Mouse (Mus musculus) neural tube, embryonic 12.5 days (tissue): ENCODE measurements around the gene Irf2. TPM values are rescaled to one million over a fixed set of nuclear protein-coding genes. Genes with fewer than 3 reads are reported as not detected.
A peak's percentile ranks its signal among the peaks of the same experiment; 100 is the strongest.

ENCODE experiments used
- ATAC-seq: fragments of 200-750 bp; cut with Nextera tagmentation; 2 replicates; pipeline ENCODE4 v1.8.0; 2017; ENCODE audit warnings: low read depth, mild to moderate bottlenecking, moderate TSS enrichment, moderate library complexity; ENCODE audit not compliant: low FRiP score
- H3K27ac ChIP-seq: fragments of 300-500 bp; sonication (generic); 2 replicates; pipeline ENCODE4 v1.5.1; 2016
- H3K27me3 ChIP-seq: fragments of 300-500 bp; sonication (generic); replicated peaks from 2 replicates; pipeline ENCODE4 v1.6.1; 2016; ENCODE audit warnings: mild to moderate bottlenecking
- H3K36me3 ChIP-seq: fragments of 300-500 bp; sonication (generic); 2 replicates; pipeline ENCODE4 v1.6.1; 2016; ENCODE audit warnings: mild to moderate bottlenecking
- H3K4me1 ChIP-seq: fragments of 300-500 bp; sonication (generic); 2 replicates; pipeline ENCODE4 v1.6.1; 2016
- H3K4me2 ChIP-seq: fragments of 300-500 bp; sonication (generic); replicated peaks from 2 replicates; pipeline ENCODE4 v1.6.1; 2016; ENCODE audit warnings: mild to moderate bottlenecking
- H3K4me3 ChIP-seq: fragments of 300-500 bp; sonication (generic); 2 replicates; pipeline ENCODE4 v1.5.1; 2016
- H3K9ac ChIP-seq: fragments of 300-500 bp; sonication (generic); 2 replicates; pipeline ENCODE4 v1.6.1; 2016; ENCODE audit warnings: mild to moderate bottlenecking
- H3K9me3 ChIP-seq: fragments of 300-500 bp; sonication (generic); 2 replicates; pipeline ENCODE4 v1.6.1; 2016; ENCODE audit warnings: mild to moderate bottlenecking
- WGBS: fragments of 180-500 bp; shearing (Covaris S2); methylation state at CpG from one replicate; pipeline ENCODE4 v1.1.7; 2016; 5-methylcytosine and 5-hydroxymethylcytosine counted together
- polyA plus RNA-seq: library from polyadenylated mRNA; unstranded; fragments of >200 nt; fragmentation: Nextera tagmentation; extraction: Ambion mirVana; gene quantifications from 2 replicates; pipeline ENCODE4 v1.2.1, GENCODE M21; 2016

Gene Irf2
- 11.7 and 14.2 TPM in 2 replicates for polyA plus RNA-seq

DNA sequence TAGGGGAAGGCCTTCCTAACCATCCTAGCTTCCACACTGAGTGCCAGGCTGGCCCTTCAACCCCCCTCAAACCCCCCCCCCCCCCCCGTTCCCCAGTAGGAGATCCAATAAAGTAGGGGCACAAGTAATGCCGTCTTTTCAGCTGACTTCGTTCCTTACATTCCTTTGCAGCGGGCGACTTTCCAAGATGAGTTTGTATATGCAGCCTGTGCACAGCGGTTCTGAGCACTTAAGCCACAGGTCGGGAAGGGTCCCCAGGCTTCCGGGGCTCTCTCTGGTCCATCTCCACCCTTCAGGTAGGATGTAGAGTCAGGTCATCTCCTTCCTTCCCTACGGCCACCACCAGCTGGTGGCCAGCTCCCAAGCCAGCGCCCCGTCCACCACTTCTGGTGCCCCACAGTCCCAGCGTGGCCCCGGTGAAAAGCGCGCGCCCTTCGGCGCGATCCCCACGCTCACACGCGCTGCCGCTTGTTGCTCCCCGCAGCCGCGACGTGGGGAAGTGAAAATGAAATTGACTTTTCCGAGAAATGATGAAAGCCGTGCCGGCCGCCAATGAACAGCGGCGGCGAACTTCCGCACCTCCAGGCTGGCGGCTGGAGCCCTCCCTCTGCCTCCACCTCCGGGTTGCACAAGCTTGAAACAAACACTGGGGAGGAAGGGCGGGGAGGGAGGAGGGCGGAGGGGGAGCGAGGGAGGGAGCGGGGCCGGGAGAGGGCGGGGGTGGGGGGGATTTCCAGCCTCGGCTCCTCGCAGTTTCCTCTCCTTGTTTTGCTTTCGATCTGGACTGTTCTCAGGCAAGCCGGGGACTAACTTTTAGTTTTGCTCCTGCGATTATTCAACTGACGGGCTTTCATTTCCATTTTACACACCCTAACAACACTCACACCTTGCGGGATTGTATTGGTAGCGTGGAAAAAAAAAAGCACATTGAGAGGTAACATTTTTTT, at the start of gene Irf2:
Gene Irf2 (plus strand): TSS at position 730 of the 947 bp plus-strand sequence.
- peak within 1 kb of the TSS; percentile 80 for H3K4me2 ChIP-seq
- peak; percentile 52 for ATAC-seq
- peak within 1 kb of the TSS; percentile 54 for H3K27ac ChIP-seq
- under 1% methylated on average over 48 of the region's 51 CpGs for WGBS
- H3K4me3 ChIP-seq: peak within 1 kb of the TSS; percentile 92
- H3K9ac ChIP-seq: peak within 1 kb of the TSS; percentile 98
- H3K9me3 ChIP-seq: peaks cover 8% of the 10 kb centered on the region; the same call in 1 of the 2 replicates
- no peaks in the 10 kb centered on the region for H3K27me3 ChIP-seq
- H3K4me1 ChIP-seq: peaks cover 18% of the 10 kb centered on the region
- H3K36me3 ChIP-seq: no peaks in the 10 kb centered on the region

DNA sequence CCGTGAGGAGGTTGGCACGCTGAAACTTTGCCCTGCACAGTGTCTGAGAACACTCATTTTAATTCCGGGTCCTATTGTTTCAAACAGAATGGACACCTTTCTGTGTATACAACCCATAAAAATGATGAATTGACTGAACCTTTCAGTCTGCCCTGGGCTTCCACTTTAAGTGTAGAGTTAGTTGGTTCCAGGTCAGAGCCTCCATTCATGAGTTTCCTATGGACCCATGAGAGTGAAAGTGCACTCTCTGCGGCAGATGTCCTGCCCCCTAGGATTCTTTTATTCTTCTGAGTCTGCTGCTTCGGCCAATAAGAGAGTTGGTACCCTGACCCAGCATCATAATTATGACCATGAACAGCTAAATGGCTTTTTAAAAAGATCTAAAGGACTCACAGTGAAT, 49.4 kb upstream of the Irf2 start:
- ATAC-seq: no peak
- WGBS: 17% methylated on average over 5 of the region's 5 CpGs
- Histone ChIP-seq H3K27me3 (no peaks in the 10 kb centered on the region), H3K27ac (no peak overlapping the region), H3K4me2 (no peak overlapping the region; the same call in 1 of the 2 replicates), H3K9ac (no peak overlapping the region), H3K9me3 (no peaks in the 10 kb centered on the region), H3K4me3 (no peak overlapping the region), H3K4me1 (peaks cover 19% of the 10 kb centered on the region), H3K36me3 (no peaks in the 10 kb centered on the region)

DNA sequence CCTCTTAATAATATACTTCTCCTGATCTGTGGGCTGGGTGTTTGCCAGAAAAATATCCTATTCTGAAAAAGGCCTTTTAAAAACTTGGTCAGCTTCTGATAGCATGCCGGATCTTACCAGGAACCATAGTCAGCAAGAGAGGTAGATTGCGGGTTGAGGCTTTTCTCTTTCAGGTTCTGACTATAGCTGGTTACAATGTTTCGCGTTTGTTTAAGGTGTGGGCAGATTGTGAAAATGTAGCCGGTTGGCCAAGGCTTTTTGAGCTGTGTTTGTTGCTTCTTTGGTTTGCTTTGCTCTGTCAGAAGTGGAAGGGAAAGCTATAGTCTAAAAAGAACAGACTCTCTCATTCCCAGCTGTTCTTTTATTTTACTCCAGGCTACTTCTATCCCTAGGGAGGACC, 49.0 kb upstream of the Irf2 start:
- H3K9me3 ChIP-seq: no peaks in the 10 kb centered on the region
- no peak for ATAC-seq
- H3K9ac ChIP-seq: no peak overlapping the region
- H3K36me3 ChIP-seq: no peaks in the 10 kb centered on the region
- H3K4me2 ChIP-seq: no peak overlapping the region; the same call in 1 of the 2 replicates
- no peaks in the 10 kb centered on the region for H3K27me3 ChIP-seq
- no peak overlapping the region for H3K27ac ChIP-seq
- 46% methylated on average over 5 of the region's 5 CpGs for WGBS
- peaks cover 19% of the 10 kb centered on the region for H3K4me1 ChIP-seq
- H3K4me3 ChIP-seq: no peak overlapping the region

DNA sequence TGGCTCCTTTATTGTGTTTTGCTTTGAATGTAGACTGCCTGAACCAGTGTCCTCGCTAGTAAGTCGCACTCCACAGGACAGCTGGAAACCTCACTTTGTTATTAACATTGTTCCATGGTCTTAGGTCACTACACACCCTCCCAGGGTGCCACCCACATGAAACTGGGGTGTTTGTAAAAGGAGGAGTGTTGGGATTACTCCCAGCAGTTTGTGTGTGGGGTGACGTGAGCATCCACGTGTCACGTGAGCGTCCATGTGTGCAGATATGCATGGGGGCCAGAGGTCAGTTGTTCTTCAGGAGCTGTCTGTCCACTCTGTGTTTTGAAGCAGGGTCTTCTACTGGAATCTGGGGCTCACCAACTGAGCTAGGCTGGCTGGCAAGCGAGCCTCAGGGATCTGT, 48.2 kb upstream of the Irf2 start:
- no peak overlapping the region for H3K27ac ChIP-seq
- H3K9ac ChIP-seq: no peak overlapping the region
- no peaks in the 10 kb centered on the region for H3K36me3 ChIP-seq
- no peak overlapping the region for H3K4me2 ChIP-seq
- no peaks in the 10 kb centered on the region for H3K9me3 ChIP-seq
- H3K4me1 ChIP-seq: peaks cover 19% of the 10 kb centered on the region
- H3K4me3 ChIP-seq: no peak overlapping the region
- ATAC-seq: no peak
- 41% methylated on average over 7 of the region's 7 CpGs for WGBS
- no peaks in the 10 kb centered on the region for H3K27me3 ChIP-seq

DNA sequence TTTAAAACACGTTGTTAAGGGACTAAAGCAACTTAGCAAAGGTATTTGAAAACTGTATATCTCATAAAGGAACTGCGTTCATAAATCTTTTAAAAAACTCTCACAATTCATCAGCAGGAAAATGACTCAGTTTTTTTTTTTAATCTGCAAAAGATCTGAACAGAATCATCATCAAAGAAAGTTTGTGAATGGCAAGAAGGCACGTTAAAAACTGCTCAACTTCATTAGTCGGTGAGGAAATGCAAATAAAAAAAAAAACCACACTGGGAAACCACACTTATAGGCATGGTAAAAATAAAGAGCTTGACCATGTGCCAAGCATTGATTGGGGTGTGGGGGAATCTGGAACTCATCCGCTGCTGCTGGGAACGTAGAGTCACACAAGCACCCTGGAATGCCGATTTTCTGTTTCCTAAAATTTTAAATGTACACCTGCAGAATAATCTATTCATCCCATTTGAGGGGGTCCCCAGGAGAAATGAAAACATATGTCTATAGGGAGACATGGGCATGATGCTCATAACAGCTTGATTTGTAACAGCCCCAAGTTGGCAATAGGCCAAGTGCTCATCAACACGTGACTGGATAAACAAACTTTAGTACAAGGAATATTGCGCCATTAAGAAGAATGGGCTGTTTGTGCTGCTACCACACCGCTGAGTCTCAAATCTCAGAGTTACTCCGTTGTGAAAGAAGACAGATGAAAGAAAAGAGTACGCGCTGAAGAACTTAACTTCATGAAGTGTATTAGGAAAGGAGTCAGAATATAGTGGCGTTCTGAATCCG, 43.1 kb upstream of the Irf2 start:
- 72% methylated on average over 15 of the region's 15 CpGs for WGBS
- Histone ChIP-seq H3K36me3 (no peaks in the 10 kb centered on the region), H3K9me3 (no peaks in the 10 kb centered on the region), H3K4me3 (no peak overlapping the region), H3K4me2 (no peak overlapping the region), H3K27me3 (no peaks in the 10 kb centered on the region), H3K4me1 (peaks cover 8% of the 10 kb centered on the region), H3K9ac (no peak overlapping the region), H3K27ac (no peak overlapping the region)
- ATAC-seq: no peak

DNA sequence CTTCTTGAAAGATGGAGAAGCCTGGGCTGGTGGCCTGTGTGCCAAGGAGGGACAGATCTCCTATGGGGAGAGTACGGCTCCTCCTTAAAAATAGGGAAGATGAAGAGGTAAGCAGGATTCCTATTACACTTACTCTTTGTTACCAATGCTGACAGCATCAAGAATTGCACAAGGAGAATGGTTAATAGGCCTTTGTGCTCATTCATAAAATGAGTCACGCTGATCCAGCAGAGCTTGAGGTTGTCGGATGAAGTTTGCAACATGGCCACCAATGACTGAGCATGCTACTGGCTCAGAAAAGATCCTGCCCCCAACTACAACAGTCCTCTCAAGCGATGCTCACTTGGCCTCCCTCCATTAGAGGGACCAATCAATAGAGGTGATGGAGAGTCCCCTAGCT, 42.0 kb upstream of the Irf2 start:
- no peaks in the 10 kb centered on the region for H3K36me3 ChIP-seq
- no peaks in the 10 kb centered on the region for H3K9me3 ChIP-seq
- WGBS: 78% methylated on average over 4 of the region's 4 CpGs
- no peaks in the 10 kb centered on the region for H3K27me3 ChIP-seq
- no peak overlapping the region for H3K9ac ChIP-seq
- H3K4me2 ChIP-seq: no peak overlapping the region
- ATAC-seq: no peak
- H3K27ac ChIP-seq: no peak overlapping the region
- H3K4me3 ChIP-seq: no peak overlapping the region
- peaks cover 4% of the 10 kb centered on the region; the same call in 1 of the 2 replicates for H3K4me1 ChIP-seq

DNA sequence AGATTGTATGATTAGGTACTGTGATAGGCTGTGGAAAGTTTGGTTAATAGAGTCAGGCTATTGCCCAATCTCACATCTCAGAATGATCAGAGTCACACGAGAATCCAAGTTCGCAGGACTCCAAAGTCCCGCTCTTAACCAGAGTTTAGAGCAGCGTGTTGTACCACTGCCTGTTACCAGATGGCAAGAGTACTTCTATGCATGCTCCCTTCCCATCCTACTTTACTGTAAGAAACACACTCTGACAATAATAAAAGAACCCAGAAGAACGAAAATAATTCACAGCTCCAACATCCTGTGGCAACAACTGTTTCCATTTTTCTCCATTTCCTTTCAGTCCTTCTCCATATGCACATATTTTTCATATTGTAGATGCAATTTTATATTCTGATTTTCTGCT, 41.4 kb upstream of the Irf2 start:
- Histone ChIP-seq H3K4me2 (no peak overlapping the region), H3K4me3 (no peak overlapping the region), H3K27me3 (no peaks in the 10 kb centered on the region), H3K36me3 (no peaks in the 10 kb centered on the region), H3K4me1 (peaks cover 4% of the 10 kb centered on the region; the same call in 1 of the 2 replicates), H3K27ac (no peak overlapping the region), H3K9ac (no peak overlapping the region), H3K9me3 (no peaks in the 10 kb centered on the region)
- ATAC-seq: no peak
- 92% methylated on average over 5 of the region's 5 CpGs for whole genome bisulfite sequencing

DNA sequence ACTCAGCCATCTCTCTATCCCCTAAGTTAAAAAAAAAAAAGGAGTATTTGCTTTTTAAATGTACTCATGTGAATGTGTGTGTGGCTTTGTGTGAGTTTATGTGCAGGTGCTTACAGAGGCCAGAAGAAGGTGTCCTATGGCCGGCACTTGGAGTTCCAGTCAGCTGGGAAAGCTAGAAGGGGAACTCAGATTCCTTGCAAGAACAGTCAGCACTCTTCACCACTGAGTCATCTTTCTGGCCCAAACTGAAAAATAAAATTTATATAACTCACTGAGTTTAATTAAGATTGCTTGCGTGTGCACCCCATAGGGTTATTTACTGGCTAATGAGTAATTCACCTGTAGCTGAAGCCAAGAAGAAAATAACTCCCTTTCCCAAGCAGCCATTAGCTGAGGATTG, 34.4 kb upstream of the Irf2 start:
- H3K4me3 ChIP-seq: no peak overlapping the region
- H3K4me2 ChIP-seq: no peak overlapping the region
- no peak for ATAC-seq
- H3K27ac ChIP-seq: no peak overlapping the region
- H3K27me3 ChIP-seq: no peaks in the 10 kb centered on the region
- H3K4me1 ChIP-seq: no peaks in the 10 kb centered on the region
- no peaks in the 10 kb centered on the region for H3K9me3 ChIP-seq
- no peaks in the 10 kb centered on the region for H3K36me3 ChIP-seq
- 93% methylated on average over 2 of the region's 2 CpGs for WGBS
- no peak overlapping the region for H3K9ac ChIP-seq

DNA sequence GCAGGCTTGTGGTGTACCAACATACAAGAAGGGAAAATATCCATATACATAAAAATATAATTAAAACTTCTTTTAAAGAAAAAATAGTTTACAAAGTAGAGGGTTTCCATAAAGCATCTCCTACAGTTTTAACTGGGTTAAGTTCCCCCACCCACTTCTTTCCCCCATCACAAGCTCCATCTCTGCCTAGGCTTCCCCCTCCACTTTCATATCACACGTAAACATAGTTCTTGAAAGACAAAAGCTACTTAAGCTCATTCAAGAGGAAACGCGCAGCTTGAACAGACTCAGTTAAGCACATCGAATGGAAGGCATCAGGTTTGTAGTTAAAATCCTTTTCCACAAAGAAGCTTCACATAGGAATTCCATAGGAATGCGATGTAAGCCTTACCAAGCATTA, 32.8 kb upstream of the Irf2 start:
- Histone ChIP-seq H3K36me3 (no peaks in the 10 kb centered on the region), H3K4me1 (no peaks in the 10 kb centered on the region), H3K27me3 (no peaks in the 10 kb centered on the region), H3K4me2 (no peak overlapping the region), H3K4me3 (no peak overlapping the region), H3K9me3 (no peaks in the 10 kb centered on the region), H3K27ac (no peak overlapping the region), H3K9ac (no peak overlapping the region)
- WGBS: 86% methylated on average over 5 of the region's 5 CpGs
- no peak for ATAC-seq

DNA sequence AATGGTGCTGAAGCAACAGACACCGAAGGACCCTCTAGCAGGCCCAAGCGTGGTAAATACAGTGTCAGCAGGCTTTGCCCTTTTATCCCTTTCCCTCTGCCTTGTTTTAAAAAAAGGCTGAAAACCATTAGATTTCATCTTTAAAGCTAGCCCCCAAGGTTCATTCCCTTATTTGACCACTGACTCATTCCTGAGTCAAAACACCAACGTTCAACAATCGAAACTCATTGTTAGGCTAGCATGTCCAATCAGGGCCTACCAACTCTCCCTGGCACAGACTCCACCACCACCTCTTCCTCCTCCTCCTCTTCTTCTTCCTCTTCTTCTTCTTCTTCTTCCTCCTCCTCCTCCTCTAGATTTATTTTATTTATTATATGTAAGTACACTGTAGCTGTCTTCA, 30.2 kb upstream of the Irf2 start:
- Histone ChIP-seq H3K36me3 (no peaks in the 10 kb centered on the region), H3K9ac (no peak overlapping the region), H3K27ac (no peak overlapping the region), H3K9me3 (no peaks in the 10 kb centered on the region), H3K4me1 (no peaks in the 10 kb centered on the region), H3K4me2 (no peak overlapping the region), H3K4me3 (no peak overlapping the region), H3K27me3 (no peaks in the 10 kb centered on the region)
- no peak for ATAC-seq
- WGBS: 86% methylated on average over 4 of the region's 4 CpGs

DNA sequence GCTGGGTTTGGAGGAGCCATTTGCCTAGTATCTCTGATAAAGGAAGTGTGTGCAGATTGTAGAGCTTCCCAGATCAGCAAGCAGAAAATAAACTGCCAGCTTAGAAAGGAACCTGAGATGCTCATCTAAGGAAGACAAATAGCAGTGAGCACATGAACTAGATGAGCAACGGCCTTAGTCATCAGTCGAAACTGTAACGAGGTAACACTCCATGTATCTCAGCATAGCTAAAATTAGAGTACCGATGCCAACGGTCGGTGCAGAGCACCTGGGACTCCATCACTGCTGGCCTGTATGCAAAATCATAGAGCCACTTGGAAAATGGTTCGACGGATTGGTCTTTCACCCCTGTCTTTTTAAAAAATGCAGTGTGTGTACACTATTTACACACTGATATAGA, 29.2 kb upstream of the Irf2 start:
- H3K27ac ChIP-seq: no peak overlapping the region
- H3K27me3 ChIP-seq: no peaks in the 10 kb centered on the region
- WGBS: 95% methylated on average over 8 of the region's 8 CpGs
- ATAC-seq: no peak
- H3K9me3 ChIP-seq: no peaks in the 10 kb centered on the region
- H3K4me2 ChIP-seq: no peak overlapping the region
- H3K4me3 ChIP-seq: no peak overlapping the region
- no peaks in the 10 kb centered on the region for H3K4me1 ChIP-seq
- no peak overlapping the region for H3K9ac ChIP-seq
- H3K36me3 ChIP-seq: no peaks in the 10 kb centered on the region

DNA sequence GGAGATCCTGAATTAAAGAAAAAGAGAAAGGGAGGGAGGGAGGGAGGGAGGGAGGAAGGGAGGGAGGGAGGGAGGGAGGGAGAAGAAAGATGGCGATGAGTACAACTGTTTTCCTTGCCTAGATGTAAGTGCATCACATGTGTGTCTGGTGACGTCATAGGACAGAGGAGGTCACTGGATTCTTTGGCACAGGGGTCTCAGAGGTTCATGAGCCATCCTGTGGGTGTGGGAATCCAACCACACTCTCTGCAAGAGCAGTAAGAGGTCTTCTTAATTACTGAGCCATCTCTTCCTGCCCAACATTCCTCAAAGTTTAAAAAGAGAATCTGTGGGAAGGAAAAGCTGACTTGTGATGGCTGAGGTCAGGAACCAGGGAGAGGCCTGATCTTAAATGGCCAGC, 28.0 kb upstream of the Irf2 start:
- no peak overlapping the region for H3K27ac ChIP-seq
- no peak overlapping the region for H3K9ac ChIP-seq
- H3K4me2 ChIP-seq: no peak overlapping the region
- no peaks in the 10 kb centered on the region for H3K27me3 ChIP-seq
- no peaks in the 10 kb centered on the region for H3K4me1 ChIP-seq
- 75% methylated on average over 2 of the region's 2 CpGs for WGBS
- no peaks in the 10 kb centered on the region for H3K9me3 ChIP-seq
- no peak for ATAC-seq
- H3K4me3 ChIP-seq: no peak overlapping the region
- no peaks in the 10 kb centered on the region for H3K36me3 ChIP-seq
